Mouse (Mus musculus) erythroblast, embryonic 14.5 days (primary cell): ENCODE results near the gene Exoc7.

Experiments used
- GATA1 ChIP-seq: IDR thresholded peaks from 2 replicates; pipeline ENCODE4 v1.6.1; 2012; ENCODE audit warnings: low read length, inconsistent platforms, mixed read lengths
- TAL1 ChIP-seq: IDR thresholded peaks from 3 replicates; pipeline ENCODE4 v1.6.1; 2012; ENCODE audit warnings: low read length, inconsistent platforms, mixed read lengths

DNA sequence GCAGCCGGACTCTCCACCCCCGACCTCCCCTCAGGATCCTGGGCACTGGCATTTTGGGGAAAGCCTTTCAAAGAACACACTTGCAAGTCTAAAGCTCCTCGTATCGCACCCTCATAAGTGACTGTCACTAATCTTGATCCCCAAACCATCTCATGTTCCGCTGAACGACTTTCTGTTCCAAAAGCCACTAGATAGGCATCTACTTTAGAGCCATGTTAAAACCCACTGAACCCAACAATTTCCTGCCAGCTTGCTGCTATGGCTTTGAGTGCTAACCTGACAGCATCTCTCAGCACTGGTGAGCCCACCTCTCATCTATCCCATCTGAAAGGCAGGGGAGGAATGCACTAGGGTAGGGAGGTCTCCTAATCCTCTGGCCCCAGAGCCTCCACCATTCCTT lies 30.5 kb upstream of the Exoc7 start:
- no peak for TF ChIP-seq GATA1
- no peak for TF ChIP-seq TAL1
